Mouse (Mus musculus): ENCODE measurements around the gene Sva.

The Sva gene

GRCm38 (mm10) chr6:42038094-42038493, at the start of gene Sva:
Gene Sva, plus strand, starts transcription at chr6:42038394.
- DNase-seq (ENCODE audit: low spot score), result no peak
